ENCODE assay signal across 10 mouse cellular contexts in genomic region chr19:53422358-53423308, GRCm38 (mm10). TPM values are rescaled to one million over a fixed set of nuclear protein-coding genes. Genes with fewer than 3 reads are reported as not detected.
DNase-seq lines count a peak whose midpoint lies in the region; ATAC-seq and TF ChIP-seq lines count a peak whose summit lies in the region.
"Had no signal": no experiment of that assay in that cellular context is flagged by ENCODE, and none has a peak within 500 bp of the region (broad histone marks: within the 10 kb centered on the region; RNA-seq: fewer than 3 reads in every experiment).

No protein-coding gene starts in this region.

- peak overlapping the region; percentile 52 for H3K4me2 ChIP-seq in liver, embryonic 12.5 days
- H3K4me2 ChIP-seq in midbrain, embryonic 14.5 days (ENCODE audit: low read length), result no peak overlapping the region
- H3K4me2 ChIP-seq in forebrain, embryonic 16.5 days (ENCODE audit: low read length), result no peak overlapping the region

- no peak for TF ChIP-seq POLR2A in lung, adult 2 months (IDR thresholded peaks at IDR 0.05; ENCODE audit: borderline replicate concordance, extremely low read depth, low read depth, low read length)

- H3K36me3 ChIP-seq in liver, embryonic 12.5 days, result no peaks in the 10 kb centered on the region
- H3K36me3 ChIP-seq in midbrain, embryonic 14.5 days (ENCODE audit: control insufficient read depth, insufficient read depth, low read length), result no peaks in the 10 kb centered on the region
- H3K36me3 ChIP-seq in forebrain, embryonic 16.5 days (ENCODE audit: control insufficient read depth, insufficient read depth), result no peaks in the 10 kb centered on the region

- peak; percentile 16; the same call in 1 of the 2 replicates for TF ChIP-seq CTCF in lung, adult 2 months (IDR thresholded peaks at IDR 0.05; ENCODE audit: insufficient read depth, low read length)

- ATAC-seq in cerebellum, adult (ENCODE audit: insufficient number of reproducible peaks, low FRiP score, low TSS enrichment), result no peak
- no peak for ATAC-seq in liver, embryonic 12.5 days
- ATAC-seq in midbrain, embryonic 14.5 days (ENCODE audit: low FRiP score, low TSS enrichment), result no peak
- no peak for ATAC-seq in forebrain, embryonic 16.5 days

- H3K27ac ChIP-seq in liver, embryonic 12.5 days, result no peak overlapping the region
- H3K27ac ChIP-seq in midbrain, embryonic 14.5 days (replicated peaks; ENCODE audit: low read depth, low read length), result no peak overlapping the region
- no peak overlapping the region for H3K27ac ChIP-seq in forebrain, embryonic 16.5 days (ENCODE audit: low read length)

- H3K4me1 ChIP-seq in lung, adult 2 months (ENCODE audit: control insufficient read depth, insufficient read depth, low read length), result peaks cover 12% of the 10 kb centered on the region
- peaks cover 36% of the 10 kb centered on the region for H3K4me1 ChIP-seq in liver, embryonic 12.5 days
- H3K4me1 ChIP-seq in midbrain, embryonic 14.5 days (ENCODE audit: control insufficient read depth, insufficient read depth, low read length), result 0 out of 2 replicates have a peak, but pooled peaks cover 2% of the 10 kb centered on the region
- peaks cover 9% of the 10 kb centered on the region for H3K4me1 ChIP-seq in forebrain, embryonic 16.5 days (replicated peaks; ENCODE audit: control insufficient read depth, insufficient read depth, low read length)

- H3K27me3 ChIP-seq in liver, embryonic 12.5 days (replicated peaks), result peaks cover 43% of the 10 kb centered on the region
- H3K27me3 ChIP-seq in midbrain, embryonic 14.5 days (ENCODE audit: control insufficient read depth, insufficient read depth, low read length), result no peaks in the 10 kb centered on the region
- H3K27me3 ChIP-seq in forebrain, embryonic 16.5 days (replicated peaks; ENCODE audit: control insufficient read depth, insufficient read depth, low read length), result no peaks in the 10 kb centered on the region

- peak; percentile 56 to 74 for DNase-seq in cerebellum, postnatal 14 days
- DNase-seq in lung, adult 2 months, result no peak
- no peak for DNase-seq in lung, postnatal 25 days (ENCODE audit: low spot score)
- peak; percentile 39 for DNase-seq in MEL-GATA-1-ER (ENCODE audit: extremely low read depth, low read depth)
- DNase-seq in midbrain, embryonic 14.5 days, result no peak

- H3K9me3 ChIP-seq in liver, embryonic 12.5 days (replicated peaks), result no peaks in the 10 kb centered on the region
- H3K9me3 ChIP-seq in midbrain, embryonic 14.5 days (ENCODE audit: control insufficient read depth, low read length), result no peaks in the 10 kb centered on the region
- no peaks in the 10 kb centered on the region for H3K9me3 ChIP-seq in forebrain, embryonic 16.5 days (ENCODE audit: control insufficient read depth, low read length)

- no peak overlapping the region for H3K9ac ChIP-seq in liver, embryonic 12.5 days
- no peak overlapping the region for H3K9ac ChIP-seq in midbrain, embryonic 14.5 days (replicated peaks; ENCODE audit: low read length)
- no peak overlapping the region for H3K9ac ChIP-seq in forebrain, embryonic 16.5 days (replicated peaks; ENCODE audit: low read depth, low read length)

- WGBS in lung, adult 2 months, result 56% methylated on average over 18 of the region's 18 CpGs
- WGBS in liver, embryonic 12.5 days (ENCODE audit: insufficient replicate concordance), result 39% methylated on average over 18 of the region's 18 CpGs
- 75% methylated on average over 18 of the region's 18 CpGs for WGBS in midbrain, embryonic 14.5 days
- 74% methylated on average over 18 of the region's 18 CpGs for WGBS in forebrain, embryonic 16.5 days

- no peak overlapping the region for H3K4me3 ChIP-seq in lung, adult 2 months (replicated peaks; ENCODE audit: extremely low read depth, low read depth, low read length)
- peak overlapping the region; percentile 7; the same call in 1 of the 2 replicates for H3K4me3 ChIP-seq in liver, embryonic 12.5 days
- no peak overlapping the region for H3K4me3 ChIP-seq in midbrain, embryonic 14.5 days (replicated peaks; ENCODE audit: low read depth, low read length)
- no peak overlapping the region for H3K4me3 ChIP-seq in forebrain, embryonic 16.5 days (replicated peaks; ENCODE audit: low read length)

RNA-seq across cellular contexts. Expression of gene Smndc1, which starts 32.3 kb away (rescaled TPM):
- 3.9 and 6.2 TPM in 2 replicates for polyA plus RNA-seq in lung, adult 2 months (2012; rRNA removed)
- 29.3 and 30.6 TPM in 2 replicates for polyA plus RNA-seq in liver, embryonic 12.5 days (2016; fragmentation: Nextera tagmentation; extraction: Ambion mirVana)
- polyA plus RNA-seq in midbrain, embryonic 14.5 days (2014; fragmentation: Nextera tagmentation; extraction: Ambion mirVana), result 37.2 and 42.0 TPM in 2 replicates
- 33.2 and 39.6 TPM in 2 replicates for polyA plus RNA-seq in forebrain, embryonic 16.5 days (2015; fragmentation: Nextera tagmentation; extraction: Ambion mirVana)

RNA-seq across cellular contexts. Expression of gene Gm10197, which starts 51.1 kb away (rescaled TPM):
- not detected in 2 replicates for polyA plus RNA-seq in lung, adult 2 months (2012; rRNA removed)
- not detected in 2 replicates for polyA plus RNA-seq in liver, embryonic 12.5 days (2016; fragmentation: Nextera tagmentation; extraction: Ambion mirVana)
- polyA plus RNA-seq in midbrain, embryonic 14.5 days (2014; fragmentation: Nextera tagmentation; extraction: Ambion mirVana), result 4.4 TPM in 1 of 2 replicates, not detected in the other
- not detected in 2 replicates for polyA plus RNA-seq in forebrain, embryonic 16.5 days (2015; fragmentation: Nextera tagmentation; extraction: Ambion mirVana)
- polyA plus RNA-seq: erythroblast, embryonic 14.5 days; stomach, embryonic 14.5 days had no signal

Comparison
In these comparisons a context has a peak if more than half of its experiments do, and no peak if none do; other contexts are left out.
1. DNase-seq: peak in cerebellum, postnatal 14 days (2 of 2) and MEL-GATA-1-ER (single experiment); none in lung, adult 2 months (single experiment), lung, postnatal 25 days (single experiment) and midbrain, embryonic 14.5 days (single experiment).